Mouse (Mus musculus) lung, postnatal 0 days (tissue): ENCODE measurements around the gene Mosmo. TPM values are rescaled to one million over a fixed set of nuclear protein-coding genes. Genes with fewer than 3 reads are reported as not detected.

Experiments
- ATAC-seq: fragments of 200-750 bp; cut with Nextera tagmentation; 2 replicates; pipeline ENCODE4 v1.8.0; 2017; ENCODE audit warnings: moderate library complexity
- DNase-seq: peaks from one replicate; pipeline ENCODE4 v3.0.0-alpha.2; 2016; ENCODE audit warnings: low spot score
- H3K27ac ChIP-seq: fragments of 300-500 bp; sonication (generic); 2 replicates; pipeline ENCODE4 v1.5.1; 2014; ENCODE audit warnings: antibody characterized with exemption, mild to moderate bottlenecking, low read length, mixed read lengths
- H3K27me3 ChIP-seq: fragments of 300-500 bp; sonication (generic); replicated peaks from 2 replicates; pipeline ENCODE4 v1.6.1; 2014; ENCODE audit warnings: low read length, mixed read lengths; ENCODE audit not compliant: insufficient read depth
- H3K36me3 ChIP-seq: fragments of 300-500 bp; sonication (generic); 2 replicates; pipeline ENCODE4 v1.6.1; 2014; ENCODE audit warnings: low read length, mixed read lengths; ENCODE audit not compliant: insufficient read depth
- H3K4me1 ChIP-seq: fragments of 300-500 bp; sonication (generic); 2 replicates; pipeline ENCODE4 v1.6.1; 2014; ENCODE audit warnings: antibody characterized with exemption, low read depth, low read length, mixed read lengths; ENCODE audit not compliant: insufficient read depth
- H3K4me2 ChIP-seq: fragments of 300-500 bp; sonication (generic); replicated peaks from 2 replicates; pipeline ENCODE4 v1.6.1; 2014; ENCODE audit warnings: low read depth, mild to moderate bottlenecking, low read length, moderate library complexity, mixed read lengths
- H3K4me3 ChIP-seq: fragments of 300-500 bp; sonication (generic); 2 replicates; pipeline ENCODE4 v1.5.1; 2014; ENCODE audit warnings: low read depth, low read length
- H3K9ac ChIP-seq: fragments of 300-500 bp; sonication (generic); replicated peaks from 2 replicates; pipeline ENCODE4 v1.6.1; 2014; ENCODE audit warnings: low read depth, mild to moderate bottlenecking
- H3K9me3 ChIP-seq: fragments of 300-500 bp; sonication (generic); 2 replicates; pipeline ENCODE4 v1.6.1; 2016; ENCODE audit warnings: low read length, mixed read lengths
- CTCF ChIP-seq: IDR thresholded peaks from 2 replicates; pipeline ENCODE4 v1.5.1; 2016; ENCODE audit warnings: antibody characterized with exemption, mild to moderate bottlenecking
- EP300 ChIP-seq: IDR thresholded peaks from 2 replicates; pipeline ENCODE4 v1.6.1; 2016; ENCODE audit warnings: antibody characterized with exemption, mild to moderate bottlenecking, control low read depth
- WGBS: fragments of 180-500 bp; shearing (Covaris S2); extraction: QIAGEN DNeasy Blood & Tissue Kit; methylation state at CpG from one replicate; pipeline ENCODE4 v1.1.7; 2014; 5-methylcytosine and 5-hydroxymethylcytosine counted together
- polyA plus RNA-seq: library from polyadenylated mRNA; unstranded; fragments of >200 nt; fragmentation: Nextera tagmentation; extraction: Ambion mirVana; gene quantifications from 2 replicates; pipeline ENCODE4 v1.2.1, GENCODE M21; 2015

Mosmo gene
- 13.1 and 13.2 TPM in 2 replicates for polyA plus RNA-seq

- Histone ChIP-seq H3K9me3 (no peaks in the 10 kb centered on the region), H3K27me3 (no peaks in the 10 kb centered on the region), H3K36me3 (no peaks in the 10 kb centered on the region), H3K4me1 (peaks cover 7% of the 10 kb centered on the region), H3K9ac (peak within 1 kb of the TSS; percentile 73), H3K4me2 (peak within 1 kb of the TSS; percentile 72), H3K27ac (peak within 1 kb of the TSS; percentile 77), H3K4me3 (peak within 1 kb of the TSS; percentile 91)
- no peak for TF ChIP-seq CTCF
- TF ChIP-seq EP300 = no peak
- DNase-seq (peak; percentile 76), ATAC-seq (peak; percentile 96)
- WGBS = under 1% methylated on average over 31 of the region's 44 CpGs
These were observed at the start of gene Mosmo for GRCm38 (mm10) chr7:120677001-120677643. Mosmo (plus strand) TSS chr7:120677618.

DNA sequence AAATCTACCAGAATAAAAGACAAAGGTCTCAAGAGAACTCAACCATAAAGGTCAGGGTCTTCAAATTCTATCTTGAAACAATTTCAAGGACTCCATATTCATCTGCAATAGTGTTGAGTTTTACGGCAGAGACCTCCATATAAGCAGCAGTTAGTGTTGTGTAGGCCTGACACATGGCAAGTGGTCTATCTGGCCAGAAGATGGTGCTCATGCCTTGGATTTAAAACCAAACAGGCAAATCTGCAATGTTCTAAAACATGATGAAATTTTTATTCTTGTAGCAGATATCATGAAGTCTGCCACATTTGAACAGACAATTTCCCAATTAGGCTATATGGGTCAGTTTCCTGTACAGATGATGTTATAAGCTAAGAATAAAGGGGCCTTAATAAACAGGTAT is 44.9 kb upstream of the Mosmo start:
- Histone ChIP-seq H3K4me1 (peaks cover 10% of the 10 kb centered on the region), H3K4me3 (no peak overlapping the region), H3K36me3 (no peaks in the 10 kb centered on the region), H3K4me2 (no peak overlapping the region), H3K27ac (no peak overlapping the region), H3K9me3 (no peaks in the 10 kb centered on the region), H3K9ac (no peak overlapping the region), H3K27me3 (no peaks in the 10 kb centered on the region)
- 43% methylated on average over 1 of the region's 1 CpGs for WGBS
- no peak for TF ChIP-seq EP300
- TF ChIP-seq CTCF = peak; percentile 63
- ATAC-seq = no peak
- DNase-seq = peak; percentile 72

- WGBS = 5% methylated on average over 9 of the region's 9 CpGs
- ATAC-seq = no peak
These were observed 43.1 kb upstream of the Mosmo start for GRCm38 (mm10) chr7:120634301-120634700.

GRCm38 (mm10) chr7:120634711-120635361 is 42.6 kb upstream of the Mosmo start, which contains the start of gene Uqcrc2:
Uqcrc2 (plus strand) TSS chr7:120635176.
- Histone ChIP-seq H3K27ac (peak within 1 kb of the TSS; percentile 96), H3K9ac (peak within 1 kb of the TSS; percentile 92), H3K4me3 (peak within 1 kb of the TSS; percentile 96), H3K9me3 (no peaks in the 10 kb centered on the region), H3K36me3 (peaks cover 5% of the 10 kb centered on the region; the same call in 1 of the 2 replicates), H3K27me3 (no peaks in the 10 kb centered on the region), H3K4me2 (peak within 1 kb of the TSS; percentile 86), H3K4me1 (peaks cover 10% of the 10 kb centered on the region)
- DNase-seq = peak; percentile 97
- TF ChIP-seq EP300 (no peak), CTCF (peak; percentile 84)
- 2% methylated on average over 45 of the region's 45 CpGs for WGBS
- ATAC-seq = peak; percentile 99

More at GRCm38 (mm10) chr7:120634301-120634700, 43.1 kb upstream of the Mosmo start:
- H3K4me3 ChIP-seq = peak overlapping the region; percentile 96
- peaks cover under 1% of the 10 kb centered on the region; the same call in 1 of the 2 replicates for H3K36me3 ChIP-seq
- H3K4me1 ChIP-seq = peaks cover 10% of the 10 kb centered on the region
- no peaks in the 10 kb centered on the region for H3K27me3 ChIP-seq
- peak overlapping the region; percentile 86 for H3K4me2 ChIP-seq
- H3K9ac ChIP-seq = peak overlapping the region; percentile 92
- DNase-seq = peak; percentile 50
- no peak for TF ChIP-seq EP300
- no peak for TF ChIP-seq CTCF
- H3K9me3 ChIP-seq = no peaks in the 10 kb centered on the region
- H3K27ac ChIP-seq = peak overlapping the region; percentile 96

DNA sequence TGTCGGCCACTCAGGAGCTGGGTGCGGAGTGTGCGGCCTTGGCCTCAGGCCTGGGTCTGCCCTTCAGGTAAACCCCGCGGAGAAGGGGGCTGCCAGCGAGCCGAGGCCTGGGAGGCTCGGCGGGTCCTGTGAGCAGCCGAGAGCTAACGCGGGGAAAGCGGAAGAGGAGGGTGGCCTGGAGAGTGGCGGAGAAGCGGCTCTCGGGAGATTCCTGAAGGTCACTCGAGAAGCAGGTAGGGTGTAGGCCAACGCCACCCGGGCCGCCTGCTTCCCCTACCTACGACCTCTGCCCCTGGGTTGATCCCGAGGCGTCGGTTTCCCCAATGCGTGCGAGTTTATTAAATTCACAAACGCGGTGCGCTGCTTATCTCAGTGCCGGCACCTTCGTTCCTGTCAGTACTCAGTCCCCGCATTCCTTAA is 42.0 kb upstream of the Mosmo start:
- Histone ChIP-seq H3K27me3 (no peaks in the 10 kb centered on the region), H3K27ac (peak overlapping the region; percentile 96), H3K9me3 (no peaks in the 10 kb centered on the region), H3K4me2 (peak overlapping the region; percentile 86), H3K9ac (peak overlapping the region; percentile 92), H3K36me3 (peaks cover 9% of the 10 kb centered on the region; the same call in 1 of the 2 replicates), H3K4me1 (peaks cover 10% of the 10 kb centered on the region), H3K4me3 (peak overlapping the region; percentile 96)
- peak; percentile 80 for ATAC-seq
- DNase-seq = peak; percentile 68
- under 1% methylated on average over 32 of the region's 32 CpGs for WGBS
- TF ChIP-seq EP300 = no peak

GRCm38 (mm10) chr7:120635821-120636220 is 41.6 kb upstream of the Mosmo start:
- ATAC-seq = no peak
- no peaks in the 10 kb centered on the region for H3K9me3 ChIP-seq
- no peaks in the 10 kb centered on the region for H3K27me3 ChIP-seq
- peak; percentile 6 for DNase-seq
- peak overlapping the region; percentile 96 for H3K4me3 ChIP-seq
- WGBS = under 1% methylated on average over 11 of the region's 11 CpGs
- peak overlapping the region; percentile 92 for H3K9ac ChIP-seq
- H3K4me1 ChIP-seq = peaks cover 10% of the 10 kb centered on the region
- peak overlapping the region; percentile 96 for H3K27ac ChIP-seq
- TF ChIP-seq EP300 = no peak
- peak; percentile 17; the same call in 1 of the 2 replicates for TF ChIP-seq CTCF
- H3K36me3 ChIP-seq = peaks cover 12% of the 10 kb centered on the region; the same call in 1 of the 2 replicates
- peak overlapping the region; percentile 86 for H3K4me2 ChIP-seq
